Mouse (Mus musculus): ENCODE measurements around the gene Raver2. TPM values are rescaled to one million over a fixed set of nuclear protein-coding genes. Genes with fewer than 3 reads are reported as not detected.

Raver2 gene
- polyA plus RNA-seq, 1 experiment from 2014 or later = 13.4 TPM

- Histone ChIP-seq H3K9me3 (no peaks in the 10 kb centered on the region), H3K36me3 (peaks cover 70% of the 10 kb centered on the region), H3K27ac (no peak overlapping the region), H3K4me3 (no peak overlapping the region), H3K27me3 (no peaks in the 10 kb centered on the region), H3K4me1 (no peaks in the 10 kb centered on the region), H3K9ac (no peak overlapping the region), H3K4me2 (no peak overlapping the region)
- 95% methylated on average over 3 of the region's 3 CpGs for WGBS
- ATAC-seq (ENCODE audit: insufficient number of reproducible peaks, insufficient read depth, low FRiP score, low TSS enrichment, low read depth) = no peak
Measured at GRCm38 (mm10) chr4:101177796-101178195, 109.0 kb downstream of the Raver2 start.

- WGBS = 77% methylated on average over 5 of the region's 5 CpGs
- no peak overlapping the region for H3K9ac ChIP-seq
- no peak overlapping the region for H3K27ac ChIP-seq
- H3K4me1 ChIP-seq = no peaks in the 10 kb centered on the region
- ATAC-seq (ENCODE audit: insufficient number of reproducible peaks, insufficient read depth, low FRiP score, low TSS enrichment, low read depth) = no peak
- H3K4me3 ChIP-seq = no peak overlapping the region
- no peaks in the 10 kb centered on the region for H3K27me3 ChIP-seq
- H3K4me2 ChIP-seq = no peak overlapping the region
- no peaks in the 10 kb centered on the region for H3K9me3 ChIP-seq
- peaks cover 67% of the 10 kb centered on the region for H3K36me3 ChIP-seq
Measured at GRCm38 (mm10) chr4:101179076-101179475, 110.3 kb downstream of the Raver2 start.

- H3K9me3 ChIP-seq = no peaks in the 10 kb centered on the region
- ATAC-seq (ENCODE audit: insufficient number of reproducible peaks, insufficient read depth, low FRiP score, low TSS enrichment, low read depth) = no peak
- no peaks in the 10 kb centered on the region for H3K4me1 ChIP-seq
- no peaks in the 10 kb centered on the region for H3K27me3 ChIP-seq
- no peak overlapping the region for H3K27ac ChIP-seq
- H3K9ac ChIP-seq = no peak overlapping the region
- no peak overlapping the region for H3K4me2 ChIP-seq
- no peak overlapping the region for H3K4me3 ChIP-seq
- peaks cover 66% of the 10 kb centered on the region for H3K36me3 ChIP-seq
- 70% methylated on average over 6 of the region's 6 CpGs for WGBS
Measured at GRCm38 (mm10) chr4:101179836-101180235, 111.1 kb downstream of the Raver2 start.

- Histone ChIP-seq H3K36me3 (peaks cover 63% of the 10 kb centered on the region), H3K9ac (no peak overlapping the region), H3K27me3 (no peaks in the 10 kb centered on the region), H3K4me2 (no peak overlapping the region), H3K9me3 (no peaks in the 10 kb centered on the region), H3K4me1 (no peaks in the 10 kb centered on the region), H3K27ac (no peak overlapping the region), H3K4me3 (no peak overlapping the region)
- no peak for ATAC-seq (ENCODE audit: insufficient number of reproducible peaks, insufficient read depth, low FRiP score, low TSS enrichment, low read depth)
- 79% methylated on average over 5 of the region's 5 CpGs for WGBS
Measured at GRCm38 (mm10) chr4:101180681-101181080, 111.9 kb downstream of the Raver2 start.

GRCm38 (mm10) chr4:101182603-101183011, 113.8 kb downstream of the Raver2 start:
- no peak overlapping the region for H3K27ac ChIP-seq
- no peaks in the 10 kb centered on the region for H3K4me1 ChIP-seq
- H3K36me3 ChIP-seq = peaks cover 55% of the 10 kb centered on the region

GRCm38 (mm10) chr4:101185216-101185615, 116.4 kb downstream of the Raver2 start:
- 59% methylated on average over 3 of the region's 3 CpGs for WGBS
- Histone ChIP-seq H3K27me3 (no peaks in the 10 kb centered on the region), H3K27ac (no peak overlapping the region), H3K4me3 (no peak overlapping the region), H3K9me3 (no peaks in the 10 kb centered on the region), H3K4me1 (no peaks in the 10 kb centered on the region), H3K9ac (no peak overlapping the region), H3K36me3 (peaks cover 52% of the 10 kb centered on the region), H3K4me2 (no peak overlapping the region)
- ATAC-seq (ENCODE audit: insufficient number of reproducible peaks, insufficient read depth, low FRiP score, low TSS enrichment, low read depth) = no peak

More at GRCm38 (mm10) chr4:101182603-101183011, 113.8 kb downstream of the Raver2 start:
- ATAC-seq (ENCODE audit: insufficient number of reproducible peaks, insufficient read depth, low FRiP score, low TSS enrichment, low read depth) = no peak
- no peak overlapping the region for H3K4me2 ChIP-seq
- H3K27me3 ChIP-seq = no peaks in the 10 kb centered on the region
- WGBS = 47% methylated on average over 9 of the region's 9 CpGs
- no peak overlapping the region for H3K4me3 ChIP-seq
- H3K9ac ChIP-seq = no peak overlapping the region
- no peaks in the 10 kb centered on the region for H3K9me3 ChIP-seq

GRCm38 (mm10) chr4:101186591-101186990, 117.8 kb downstream of the Raver2 start:
- H3K36me3 ChIP-seq = peaks cover 55% of the 10 kb centered on the region
- H3K27me3 ChIP-seq = no peaks in the 10 kb centered on the region
- no peak overlapping the region for H3K4me3 ChIP-seq
- WGBS = 89% methylated on average over 5 of the region's 5 CpGs
- H3K9me3 ChIP-seq = no peaks in the 10 kb centered on the region
- no peak overlapping the region for H3K4me2 ChIP-seq
- no peaks in the 10 kb centered on the region for H3K4me1 ChIP-seq
- no peak for ATAC-seq (ENCODE audit: insufficient number of reproducible peaks, insufficient read depth, low FRiP score, low TSS enrichment, low read depth)
- no peak overlapping the region for H3K27ac ChIP-seq
- no peak overlapping the region for H3K9ac ChIP-seq

GRCm38 (mm10) chr4:101187381-101187780, 118.6 kb downstream of the Raver2 start:
- Histone ChIP-seq H3K9ac (no peak overlapping the region), H3K27ac (no peak overlapping the region), H3K27me3 (no peaks in the 10 kb centered on the region), H3K36me3 (peaks cover 49% of the 10 kb centered on the region), H3K4me1 (no peaks in the 10 kb centered on the region), H3K9me3 (no peaks in the 10 kb centered on the region), H3K4me3 (no peak overlapping the region), H3K4me2 (no peak overlapping the region)
- WGBS = 78% methylated on average over 4 of the region's 4 CpGs
- no peak for ATAC-seq (ENCODE audit: insufficient number of reproducible peaks, insufficient read depth, low FRiP score, low TSS enrichment, low read depth)

GRCm38 (mm10) chr4:101192241-101192976, 123.6 kb downstream of the Raver2 start:
- WGBS = 91% methylated on average over 5 of the region's 5 CpGs
- H3K36me3 ChIP-seq = peaks cover 27% of the 10 kb centered on the region
- H3K4me1 ChIP-seq = no peaks in the 10 kb centered on the region
- H3K4me2 ChIP-seq = no peak overlapping the region
- no peak for ATAC-seq (ENCODE audit: insufficient number of reproducible peaks, insufficient read depth, low FRiP score, low TSS enrichment, low read depth)
- no peaks in the 10 kb centered on the region for H3K9me3 ChIP-seq
- H3K27me3 ChIP-seq = no peaks in the 10 kb centered on the region
- H3K4me3 ChIP-seq = no peak overlapping the region
- H3K9ac ChIP-seq = no peak overlapping the region
- no peak overlapping the region for H3K27ac ChIP-seq

- Histone ChIP-seq H3K4me3 (no peak overlapping the region), H3K4me1 (peaks cover 11% of the 10 kb centered on the region), H3K27ac (no peak overlapping the region), H3K4me2 (no peak overlapping the region), H3K36me3 (peaks cover 12% of the 10 kb centered on the region; the same call in 1 of the 2 replicates), H3K27me3 (no peaks in the 10 kb centered on the region), H3K9ac (no peak overlapping the region), H3K9me3 (no peaks in the 10 kb centered on the region)
- no peak for ATAC-seq (ENCODE audit: insufficient number of reproducible peaks, insufficient read depth, low FRiP score, low TSS enrichment, low read depth)
- WGBS = 77% methylated on average over 1 of the region's 1 CpGs
Measured at GRCm38 (mm10) chr4:101194170-101194569, 125.4 kb downstream of the Raver2 start.

- Histone ChIP-seq H3K4me1 (peaks cover 11% of the 10 kb centered on the region), H3K9ac (no peak overlapping the region), H3K36me3 (peaks cover 7% of the 10 kb centered on the region; the same call in 1 of the 2 replicates), H3K4me3 (no peak overlapping the region), H3K4me2 (no peak overlapping the region), H3K9me3 (no peaks in the 10 kb centered on the region), H3K27ac (no peak overlapping the region), H3K27me3 (no peaks in the 10 kb centered on the region)
- no peak for ATAC-seq (ENCODE audit: insufficient number of reproducible peaks, insufficient read depth, low FRiP score, low TSS enrichment, low read depth)
- 84% methylated on average over 2 of the region's 2 CpGs for WGBS
Measured at GRCm38 (mm10) chr4:101196407-101196806, 127.6 kb downstream of the Raver2 start.

- no peak overlapping the region for H3K9ac ChIP-seq
- no peaks in the 10 kb centered on the region for H3K9me3 ChIP-seq
- H3K4me3 ChIP-seq = no peak overlapping the region
- no peak for ATAC-seq (ENCODE audit: insufficient number of reproducible peaks, insufficient read depth, low FRiP score, low TSS enrichment, low read depth)
- 49% methylated on average over 9 of the region's 9 CpGs for WGBS
- no peaks in the 10 kb centered on the region for H3K27me3 ChIP-seq
- peaks cover 3% of the 10 kb centered on the region; the same call in 1 of the 2 replicates for H3K36me3 ChIP-seq
- peaks cover 16% of the 10 kb centered on the region for H3K4me1 ChIP-seq
- H3K27ac ChIP-seq = no peak overlapping the region
- no peak overlapping the region for H3K4me2 ChIP-seq
Measured at GRCm38 (mm10) chr4:101197421-101198170, 128.8 kb downstream of the Raver2 start.
